Mouse (Mus musculus) ES-Bruce4 (cell line): ENCODE results near the gene Gm13289.

Source experiments
- CTCF ChIP-seq: IDR thresholded peaks from one replicate; pipeline ENCODE4 v1.8.1; 2011; ENCODE audit warnings: low read depth, low read length
- POLR2A ChIP-seq: IDR thresholded peaks from one replicate; pipeline ENCODE4 v1.8.1; 2011; ENCODE audit warnings: low read length; ENCODE audit not compliant: insufficient read depth

DNA sequence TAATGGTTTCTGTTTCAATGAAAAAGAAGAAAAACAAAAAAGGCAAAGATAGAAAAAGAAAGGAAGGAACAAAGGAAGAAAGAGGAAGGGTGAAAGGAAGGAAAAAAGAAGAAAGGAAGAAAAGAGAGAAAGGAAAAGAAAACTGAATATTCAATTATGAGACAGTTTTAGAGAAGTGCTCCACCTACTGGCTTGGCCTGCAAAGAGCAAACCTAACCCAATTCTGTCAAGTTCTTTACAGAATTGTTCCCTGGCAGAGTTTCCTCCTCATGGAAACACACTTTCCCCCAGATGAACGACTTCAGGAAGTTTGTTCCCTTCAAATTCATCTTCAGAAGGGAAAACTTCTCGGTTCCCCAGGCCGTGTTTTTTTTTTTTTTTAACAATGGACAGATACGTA, 46.3 kb downstream of the Gm13289 start:
- TF ChIP-seq POLR2A: no peak
- no peak for TF ChIP-seq CTCF
